Mouse (Mus musculus): ENCODE data around the gene Wdhd1.
"Not testable (repeated sequence)": the region's sequence is repeated elsewhere in the genome, so short reads cannot be mapped to it uniquely, and the experiment has no call there.

Wdhd1 gene

DNA sequence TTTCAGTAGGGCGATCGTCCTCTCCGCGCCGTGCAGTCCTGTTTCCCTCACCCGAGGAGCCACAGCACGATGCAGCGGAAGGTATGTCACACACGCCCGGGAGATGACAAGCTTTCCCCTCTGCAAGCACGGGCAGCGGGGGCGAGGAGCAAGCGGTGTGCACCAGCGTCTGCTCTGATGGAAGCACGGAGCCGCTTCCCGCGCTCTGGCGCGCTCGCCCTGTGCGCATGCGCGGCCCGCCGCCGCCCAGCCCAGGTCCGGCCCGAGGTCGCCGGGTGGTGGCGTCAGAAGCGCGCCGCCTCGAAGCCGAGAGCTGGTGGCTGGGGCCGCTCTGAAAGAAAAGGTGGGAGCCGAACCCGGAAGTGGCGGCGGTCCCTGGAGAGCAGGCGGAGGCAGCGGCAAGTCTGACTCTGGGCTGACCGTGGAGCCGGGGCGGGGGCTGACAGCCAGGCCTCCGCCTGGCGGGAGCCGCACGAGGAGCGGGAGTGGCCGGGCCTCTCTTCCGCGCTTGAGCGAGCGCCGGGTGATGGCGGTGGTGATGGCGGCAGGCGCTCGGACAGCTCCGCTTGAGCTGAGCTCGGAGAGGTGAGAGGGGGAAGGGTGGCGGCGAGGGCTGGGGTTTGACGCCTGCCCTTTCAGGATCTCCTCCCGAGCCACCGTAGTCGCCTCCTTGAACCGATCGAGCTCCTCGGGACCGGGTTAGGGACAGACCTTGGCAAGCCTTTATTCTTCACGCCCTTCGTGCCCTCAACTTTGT, at the start of gene Wdhd1, which contains the start of gene Socs4:
Gene Wdhd1 (minus strand): TSS at position 221 of the 757 bp plus-strand sequence.
Gene Socs4 (plus strand): TSS at position 295 of the 757 bp plus-strand sequence.
- peak; percentile 96 for DNase-seq

DNA sequence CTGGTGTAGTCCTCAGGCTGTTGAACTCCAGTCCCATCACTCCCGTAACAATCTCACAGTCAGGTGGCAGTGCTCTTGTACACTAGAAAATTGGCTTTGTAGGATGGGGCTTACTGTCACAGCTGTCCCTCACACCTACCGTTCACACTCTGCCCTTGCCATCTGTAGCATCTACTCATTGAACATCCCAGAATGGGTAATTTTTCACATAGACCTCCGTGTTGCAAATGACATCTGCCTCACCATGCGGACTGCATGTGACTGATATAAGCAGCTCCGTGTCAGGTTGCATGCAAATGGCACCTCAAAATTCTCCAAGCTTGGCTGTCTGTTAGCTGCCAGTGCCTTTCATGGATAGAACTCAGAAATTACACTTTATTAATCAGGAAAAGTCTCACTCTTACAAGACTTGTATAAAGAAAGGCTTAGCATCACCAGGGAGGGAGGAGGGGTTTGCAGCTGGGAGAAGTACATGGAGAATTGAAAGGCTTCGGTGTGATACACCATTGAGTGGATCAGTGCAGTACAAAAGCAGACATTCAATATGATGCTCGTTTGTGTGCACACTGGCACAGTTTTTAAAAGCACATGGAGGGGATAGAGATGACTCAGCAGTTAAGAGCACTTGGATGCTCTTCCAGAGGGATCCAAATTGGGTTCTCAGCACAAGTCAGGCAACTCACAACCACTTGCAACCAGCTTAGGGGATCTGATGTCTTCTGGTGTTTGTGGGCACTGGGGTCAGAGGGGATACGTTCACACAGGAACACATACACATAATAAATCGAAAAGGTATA, 49.5 kb upstream of the Wdhd1 start:
- peak; percentile 19 for DNase-seq

DNA sequence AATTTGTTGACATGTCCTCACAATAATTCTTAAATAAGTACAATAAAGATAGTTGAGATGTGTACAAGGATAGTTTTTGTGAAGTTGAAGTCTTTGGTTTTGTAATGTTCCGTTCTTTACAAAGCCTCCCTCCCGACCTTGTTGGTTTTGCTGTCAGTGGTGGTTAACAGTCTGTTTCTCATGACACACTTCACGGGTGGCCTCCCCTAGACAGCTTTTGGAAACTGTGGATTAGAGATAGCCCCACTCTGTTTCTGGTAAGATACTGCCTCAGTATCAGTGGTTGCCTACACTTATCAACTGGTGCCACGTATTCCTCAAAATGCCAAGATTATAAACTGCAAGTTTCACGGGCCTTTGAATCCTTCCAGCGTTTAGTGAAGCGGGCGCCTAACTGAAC, 44.9 kb upstream of the Wdhd1 start:
- not testable (repeated sequence) for DNase-seq

GRCm38 (mm10) chr14:47319362-47319761, 42.7 kb upstream of the Wdhd1 start:
- DNase-seq: no peak

DNA sequence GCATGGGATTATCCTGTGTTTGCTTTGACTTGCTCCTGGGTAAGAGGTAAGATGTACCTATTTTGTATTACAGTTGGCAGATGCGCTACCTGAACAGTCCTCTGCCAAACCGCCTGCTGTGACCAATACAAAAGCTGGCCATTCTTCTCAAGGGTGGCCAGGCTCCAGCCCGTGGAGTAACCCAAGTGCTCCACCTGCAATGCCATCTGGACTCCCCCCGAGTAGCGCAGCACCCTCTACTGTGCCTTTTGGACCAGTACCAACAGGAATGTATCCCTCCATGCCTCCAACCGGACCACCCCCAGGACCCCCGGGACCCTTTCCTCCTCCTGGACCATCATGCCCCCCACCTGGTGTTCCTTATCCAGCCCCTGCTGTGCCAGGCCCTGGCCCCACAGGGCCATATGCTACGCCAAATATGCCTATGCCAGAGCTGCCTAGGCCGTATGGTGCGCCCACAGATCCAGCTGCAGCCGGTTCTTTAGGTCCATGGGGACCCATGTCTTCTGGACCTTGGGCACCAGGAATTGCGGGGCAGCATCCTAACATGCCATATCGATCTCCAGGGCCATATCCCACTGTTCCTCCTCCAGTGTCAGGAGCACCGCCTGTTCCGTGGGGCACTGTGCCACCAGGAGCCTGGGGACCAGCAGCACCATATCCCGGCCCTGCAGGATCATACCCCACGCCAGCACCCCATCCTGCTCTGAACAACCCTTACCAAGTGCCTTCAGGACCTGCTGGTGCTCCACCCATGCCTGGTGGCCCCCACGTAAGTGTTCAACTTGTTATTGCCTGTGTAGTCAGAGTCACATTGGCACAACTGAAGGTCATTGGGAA, 33.9 kb upstream of the Wdhd1 start:
- DNase-seq: no peak

GRCm38 (mm10) chr14:47309061-47309460, 32.4 kb upstream of the Wdhd1 start:
- no peak for DNase-seq

GRCm38 (mm10) chr14:47307669-47308068, 31.0 kb upstream of the Wdhd1 start:
- no peak for DNase-seq

DNA sequence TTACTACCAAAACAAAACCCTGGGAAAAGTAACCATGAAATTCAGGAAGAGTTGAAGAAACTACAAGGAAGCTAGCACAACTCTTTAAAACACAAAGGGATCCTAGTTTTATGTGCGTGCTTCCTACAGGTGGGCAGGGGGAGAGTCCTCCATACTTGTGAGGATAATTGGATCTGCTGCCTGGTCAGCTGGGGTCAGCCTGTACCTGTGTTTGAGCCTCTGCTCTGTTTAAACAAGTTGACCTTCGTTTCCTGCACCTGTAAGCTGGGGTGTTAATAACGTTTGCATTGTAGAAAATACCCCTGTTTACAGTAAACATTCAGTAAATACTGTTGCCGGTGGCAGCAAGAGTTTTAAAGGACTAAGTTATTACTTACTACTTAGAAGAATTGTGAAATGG, 29.3 kb upstream of the Wdhd1 start:
- DNase-seq: no peak

DNA sequence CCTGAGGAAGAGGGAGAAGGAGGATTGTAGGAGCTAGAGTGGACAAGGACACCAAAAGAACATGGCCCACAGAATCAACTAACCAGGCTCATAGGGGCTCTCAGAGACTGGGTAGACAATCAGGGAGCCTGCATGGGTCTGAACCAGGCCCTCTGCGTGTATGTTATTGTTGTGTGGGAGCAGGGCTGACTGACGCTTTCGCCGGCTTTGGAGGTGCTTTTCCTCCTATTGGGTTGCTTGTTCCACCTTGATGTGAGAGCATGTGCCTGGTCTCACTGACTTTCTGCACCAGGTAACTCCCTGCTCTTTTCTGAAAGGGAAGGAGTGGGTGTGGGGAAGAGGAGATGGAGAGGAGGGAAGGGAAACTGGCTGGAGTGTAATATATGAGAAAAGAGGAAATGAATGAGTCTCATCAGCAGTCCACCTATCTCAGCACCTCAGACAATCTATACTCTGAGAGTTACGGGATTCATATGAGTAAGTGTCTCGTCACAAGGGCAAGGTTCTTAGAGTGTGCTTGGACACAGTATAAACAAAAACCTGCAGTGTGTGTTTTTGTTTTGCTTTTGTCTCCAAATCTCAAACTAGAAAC, 28.3 kb upstream of the Wdhd1 start:
- DNase-seq: no peak

GRCm38 (mm10) chr14:47302885-47303680, 26.4 kb upstream of the Wdhd1 start:
- no peak for DNase-seq

- no peak for DNase-seq
These were observed 22.2 kb upstream of the Wdhd1 start for GRCm38 (mm10) chr14:47298819-47299261.

- DNase-seq: no peak
These were observed 21.7 kb upstream of the Wdhd1 start for GRCm38 (mm10) chr14:47298408-47298792.

- DNase-seq: peak; percentile 89
These were observed 21.2 kb upstream of the Wdhd1 start, which contains the start of gene Mapk1ip1l for GRCm38 (mm10) chr14:47297785-47298407. Mapk1ip1l (plus strand) TSS chr14:47298266.

- no peak for DNase-seq
These were observed 19.6 kb upstream of the Wdhd1 start for GRCm38 (mm10) chr14:47296232-47296631.

GRCm38 (mm10) chr14:47294136-47294535, 17.5 kb upstream of the Wdhd1 start:
- DNase-seq: no peak

- no peak for DNase-seq
These were observed 15.1 kb upstream of the Wdhd1 start for GRCm38 (mm10) chr14:47291772-47292171.

DNA sequence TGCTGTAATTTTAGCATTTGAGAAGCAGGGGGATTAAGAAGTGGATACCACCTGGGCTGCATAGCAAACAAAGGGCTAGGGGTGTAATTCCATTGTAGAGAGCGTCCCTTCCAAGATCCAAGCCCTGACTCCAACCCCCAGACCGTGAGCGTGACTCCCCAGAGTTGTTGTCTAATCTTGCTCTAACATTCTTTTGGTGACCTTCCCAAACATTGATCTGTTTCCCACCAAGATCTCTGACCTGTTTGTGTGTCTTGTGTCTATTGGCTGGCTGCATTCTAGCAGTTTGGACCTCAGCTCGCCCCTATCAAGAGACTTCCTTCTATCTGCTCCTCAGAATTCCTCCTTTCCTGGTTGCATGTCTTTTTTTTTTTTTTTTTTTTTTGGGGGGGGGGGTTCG, 10.4 kb upstream of the Wdhd1 start:
- DNase-seq: no peak

- DNase-seq: no peak
These were observed 9.6 kb upstream of the Wdhd1 start for GRCm38 (mm10) chr14:47286215-47286614.

GRCm38 (mm10) chr14:47285271-47285670, 8.6 kb upstream of the Wdhd1 start:
- DNase-seq: no peak

GRCm38 (mm10) chr14:47283568-47283967, 6.9 kb upstream of the Wdhd1 start:
- peak; percentile 28 for DNase-seq

GRCm38 (mm10) chr14:47281535-47281934, 4.9 kb upstream of the Wdhd1 start:
- DNase-seq: no peak
